Mouse (Mus musculus) forebrain, embryonic 13.5 days (tissue): ENCODE measurements around the gene Calu. TPM values are rescaled to one million over a fixed set of nuclear protein-coding genes. Genes with fewer than 3 reads are reported as not detected.
"Not testable (repeated sequence)": the region's sequence is repeated elsewhere in the genome, so short reads cannot be mapped to it uniquely, and the experiment has no call there.

Source experiments
- ATAC-seq: fragments of 200-750 bp; cut with Nextera tagmentation; 2 replicates; pipeline ENCODE4 v1.8.0; 2017
- H3K27ac ChIP-seq: fragments of 300-500 bp; sonication (generic); 2 replicates; pipeline ENCODE4 v1.5.1; 2015; ENCODE audit warnings: inconsistent platforms, mild to moderate bottlenecking, moderate library complexity
- H3K27me3 ChIP-seq: fragments of 300-500 bp; sonication (generic); 2 replicates; pipeline ENCODE4 v1.6.1; 2015; ENCODE audit warnings: mild to moderate bottlenecking, inconsistent platforms
- H3K36me3 ChIP-seq: fragments of 300-500 bp; sonication (generic); 2 replicates; pipeline ENCODE4 v1.6.1; 2015; ENCODE audit warnings: mild to moderate bottlenecking, inconsistent platforms; ENCODE audit not compliant: poor library complexity, severe bottlenecking
- H3K4me1 ChIP-seq: fragments of 300-500 bp; sonication (generic); 2 replicates; pipeline ENCODE4 v1.6.1; 2015; ENCODE audit warnings: inconsistent platforms
- H3K4me2 ChIP-seq: fragments of 300-500 bp; sonication (generic); 2 replicates; pipeline ENCODE4 v1.6.1; 2015; ENCODE audit warnings: inconsistent platforms, mild to moderate bottlenecking, moderate library complexity
- H3K4me3 ChIP-seq: fragments of 300-500 bp; sonication (generic); 2 replicates; pipeline ENCODE4 v1.5.1; 2015; ENCODE audit warnings: mild to moderate bottlenecking, inconsistent platforms
- H3K9ac ChIP-seq: fragments of 300-500 bp; sonication (generic); 2 replicates; pipeline ENCODE4 v1.6.1; 2015; ENCODE audit warnings: mild to moderate bottlenecking, inconsistent platforms
- H3K9me3 ChIP-seq: fragments of 300-500 bp; sonication (generic); replicated peaks from 2 replicates; pipeline ENCODE4 v1.6.1; 2016; ENCODE audit warnings: inconsistent platforms
- WGBS: fragments of 180-500 bp; shearing (Covaris S2); methylation state at CpG from one replicate; pipeline ENCODE4 v1.1.7; 2015; 5-methylcytosine and 5-hydroxymethylcytosine counted together
- polyA plus RNA-seq: library from polyadenylated mRNA; unstranded; fragments of >200 nt; fragmentation: Nextera tagmentation; extraction: Ambion mirVana; gene quantifications from 2 replicates; pipeline ENCODE4 v1.2.1, GENCODE M21; 2015

Gene Calu
- polyA plus RNA-seq, 1 experiment from 2014 or later = 163 TPM

- Histone ChIP-seq H3K27me3 (no peaks in the 10 kb centered on the region), H3K9ac (no peak overlapping the region), H3K36me3 (no peaks in the 10 kb centered on the region), H3K9me3 (no peaks in the 10 kb centered on the region), H3K4me1 (no peaks in the 10 kb centered on the region), H3K4me3 (no peak overlapping the region), H3K4me2 (no peak overlapping the region), H3K27ac (no peak overlapping the region)
- no peak for ATAC-seq
- 93% methylated on average over 4 of the region's 4 CpGs for WGBS
Observed at GRCm38 (mm10) chr6:29322735-29323134, 25.1 kb upstream of the Calu start.

- Histone ChIP-seq H3K36me3 (no peaks in the 10 kb centered on the region), H3K9ac (no peak overlapping the region), H3K27ac (no peak overlapping the region), H3K4me3 (no peak overlapping the region), H3K4me2 (no peak overlapping the region), H3K9me3 (no peaks in the 10 kb centered on the region), H3K4me1 (no peaks in the 10 kb centered on the region), H3K27me3 (no peaks in the 10 kb centered on the region)
- no peak for ATAC-seq
- 91% methylated on average over 9 of the region's 9 CpGs for WGBS
Observed at GRCm38 (mm10) chr6:29326961-29327360, 20.9 kb upstream of the Calu start.

GRCm38 (mm10) chr6:29329514-29329913 is 18.4 kb upstream of the Calu start:
- H3K9ac ChIP-seq = no peak overlapping the region
- no peak overlapping the region for H3K4me2 ChIP-seq
- no peaks in the 10 kb centered on the region for H3K27me3 ChIP-seq
- no peak overlapping the region for H3K4me3 ChIP-seq
- ATAC-seq = no peak
- no peaks in the 10 kb centered on the region for H3K4me1 ChIP-seq
- no peaks in the 10 kb centered on the region for H3K9me3 ChIP-seq
- H3K27ac ChIP-seq = no peak overlapping the region
- no peaks in the 10 kb centered on the region for H3K36me3 ChIP-seq
- 90% methylated on average over 4 of the region's 4 CpGs for WGBS

DNA sequence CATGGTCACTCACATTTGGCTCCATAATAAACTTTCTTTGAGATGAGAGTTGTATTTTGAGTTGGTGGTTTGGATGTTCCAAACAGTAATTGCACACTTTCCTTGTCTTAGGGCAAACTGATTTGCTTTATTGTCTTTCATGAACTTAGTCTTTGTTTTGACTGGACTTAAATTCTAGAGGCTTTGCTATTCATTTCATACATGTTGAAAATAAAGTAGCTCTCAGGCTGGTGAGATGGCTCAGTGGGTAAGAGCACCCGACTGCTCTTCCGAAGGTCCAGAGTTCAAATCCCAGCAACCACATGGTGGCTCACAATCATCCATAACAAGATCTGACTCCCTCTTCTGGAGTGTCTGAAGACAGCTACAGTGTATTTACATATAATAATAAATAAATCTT is 1.4 kb upstream of the Calu start:
- H3K4me3 ChIP-seq, ATAC-seq, H3K36me3 ChIP-seq, H3K9me3 ChIP-seq, H3K27ac ChIP-seq, H3K9ac ChIP-seq, H3K27me3 ChIP-seq, H3K4me2 ChIP-seq: not testable (repeated sequence)
- H3K4me1 ChIP-seq = peaks cover 24% of the 10 kb centered on the region
- 98% methylated on average over 2 of the region's 2 CpGs for WGBS

DNA sequence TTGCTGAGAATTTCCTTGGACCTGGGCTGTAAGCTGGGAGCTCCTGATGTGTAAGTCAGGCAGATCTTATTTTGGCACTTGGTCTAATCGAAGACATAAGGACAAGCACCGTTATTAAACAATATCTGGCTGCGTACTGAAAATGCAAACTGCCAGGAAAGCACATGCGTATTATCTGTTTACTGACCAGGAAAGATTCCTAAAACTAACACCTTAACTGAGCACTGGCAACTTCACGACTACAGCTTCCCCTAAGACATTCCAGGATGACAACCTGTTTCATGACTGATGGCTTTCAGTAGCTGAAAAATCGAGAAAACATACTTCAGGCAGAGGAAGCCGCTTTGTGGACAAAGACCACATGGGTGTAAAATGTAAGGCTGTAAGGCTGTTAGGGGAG is 680 bp upstream of the Calu start:
- peaks cover 24% of the 10 kb centered on the region for H3K4me1 ChIP-seq
- H3K4me2 ChIP-seq = peak overlapping the region; percentile 86
- peaks cover 3% of the 10 kb centered on the region; the same call in 1 of the 2 replicates for H3K27me3 ChIP-seq
- H3K27ac ChIP-seq = peak overlapping the region; percentile 77
- ATAC-seq = no peak
- no peaks in the 10 kb centered on the region for H3K36me3 ChIP-seq
- WGBS = 41% methylated on average over 7 of the region's 7 CpGs
- H3K9ac ChIP-seq = peak overlapping the region; percentile 78
- peak overlapping the region; percentile 92 for H3K4me3 ChIP-seq
- H3K9me3 ChIP-seq = no peaks in the 10 kb centered on the region

GRCm38 (mm10) chr6:29348371-29348724 is 479 bp downstream of the Calu start:
- H3K4me2 ChIP-seq = peak overlapping the region; percentile 80
- H3K9ac ChIP-seq = peak overlapping the region; percentile 91
- H3K4me3 ChIP-seq = peak overlapping the region; percentile 92
- H3K4me1 ChIP-seq = peaks cover 24% of the 10 kb centered on the region
- no peaks in the 10 kb centered on the region for H3K36me3 ChIP-seq
- H3K9me3 ChIP-seq = no peaks in the 10 kb centered on the region
- 0 out of 2 replicates have a peak, but pooled peaks cover under 1% of the 10 kb centered on the region for H3K27me3 ChIP-seq
- under 1% methylated on average over 15 of the region's 15 CpGs for WGBS
- no peak for ATAC-seq
- 0 out of 2 replicates have a peak overlapping the region, but pooled peaks have one; percentile 44 for H3K27ac ChIP-seq

DNA sequence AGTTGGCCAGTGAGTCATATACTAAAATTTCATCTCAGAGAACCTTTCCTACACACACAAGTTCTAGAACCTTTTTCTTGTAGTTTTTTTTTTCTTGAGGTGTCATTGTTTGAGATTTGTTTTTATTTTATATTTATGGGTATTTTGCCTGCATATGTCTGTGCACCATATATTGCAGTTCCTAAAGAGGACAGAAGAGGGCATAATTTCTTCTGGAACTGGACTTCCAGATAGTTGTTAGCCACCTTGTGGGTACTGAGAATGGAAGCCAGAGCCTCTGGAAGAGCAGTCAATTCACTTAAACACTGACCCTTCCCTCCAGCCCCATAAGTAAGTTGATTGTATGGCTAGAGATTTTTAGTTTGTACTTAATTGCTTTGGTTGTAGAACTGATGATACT is 3.7 kb downstream of the Calu start:
- no peak overlapping the region for H3K9ac ChIP-seq
- H3K4me3 ChIP-seq = no peak overlapping the region
- no peak overlapping the region for H3K4me2 ChIP-seq
- peaks cover 24% of the 10 kb centered on the region for H3K4me1 ChIP-seq
- H3K27me3 ChIP-seq = no peaks in the 10 kb centered on the region
- no peaks in the 10 kb centered on the region for H3K9me3 ChIP-seq
- H3K27ac ChIP-seq = no peak overlapping the region
- peaks cover 4% of the 10 kb centered on the region; the same call in 1 of the 2 replicates for H3K36me3 ChIP-seq
- ATAC-seq = no peak

GRCm38 (mm10) chr6:29352816-29353215 is 4.9 kb downstream of the Calu start:
- Histone ChIP-seq H3K27me3 (no peaks in the 10 kb centered on the region), H3K9ac (no peak overlapping the region), H3K9me3 (no peaks in the 10 kb centered on the region), H3K4me1 (peaks cover 17% of the 10 kb centered on the region), H3K4me3 (no peak overlapping the region), H3K4me2 (no peak overlapping the region), H3K36me3 (peaks cover 14% of the 10 kb centered on the region), H3K27ac (no peak overlapping the region)
- WGBS = 66% methylated on average over 5 of the region's 5 CpGs
- no peak for ATAC-seq

DNA sequence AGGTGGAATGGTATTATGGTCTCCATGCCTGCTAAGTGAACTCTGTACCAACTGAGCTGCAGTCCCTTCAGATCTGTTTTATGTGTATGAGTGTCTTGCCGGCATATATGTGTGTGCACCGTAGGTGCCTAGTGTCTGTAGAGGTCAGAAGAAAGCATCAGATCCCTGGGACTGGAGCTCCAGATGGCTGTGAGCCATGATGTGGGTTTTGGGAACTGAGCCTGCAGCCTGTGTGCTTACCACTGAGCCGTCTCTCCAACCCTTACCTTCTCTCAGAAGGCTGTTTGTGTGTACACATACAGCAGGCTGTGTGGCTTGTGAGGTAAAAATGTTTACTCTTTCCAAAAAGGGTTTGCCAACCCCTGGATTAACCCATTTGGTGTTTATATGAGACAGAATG is 11.5 kb downstream of the Calu start:
- Histone ChIP-seq H3K9ac (no peak overlapping the region), H3K4me3 (no peak overlapping the region), H3K4me2 (no peak overlapping the region), H3K27me3 (no peaks in the 10 kb centered on the region), H3K4me1 (peaks cover 24% of the 10 kb centered on the region), H3K27ac (no peak overlapping the region), H3K9me3 (no peaks in the 10 kb centered on the region), H3K36me3 (peaks cover 23% of the 10 kb centered on the region)
- 97% methylated on average over 3 of the region's 3 CpGs for WGBS
- no peak for ATAC-seq

DNA sequence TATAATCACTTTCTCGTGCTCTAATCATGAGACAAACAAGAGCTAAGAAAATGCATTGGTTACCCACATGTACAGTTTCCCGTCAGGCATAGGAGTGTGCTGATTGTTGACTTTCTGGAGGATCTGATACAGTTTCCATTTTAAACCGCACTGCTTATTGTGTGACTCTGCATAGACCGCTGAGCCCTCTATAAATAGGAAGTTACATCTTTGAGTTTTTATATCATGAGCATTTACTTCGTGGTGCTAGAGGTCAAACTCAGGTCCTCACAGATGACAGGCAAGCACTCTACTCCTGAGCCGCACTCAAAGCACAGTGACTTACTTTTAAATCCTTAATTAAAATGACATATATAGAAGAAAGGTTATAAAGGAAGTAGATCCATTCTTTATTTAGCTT is 12.3 kb downstream of the Calu start:
- WGBS = 84% methylated on average over 6 of the region's 6 CpGs
- Histone ChIP-seq H3K9me3 (no peaks in the 10 kb centered on the region), H3K4me3 (no peak overlapping the region), H3K36me3 (peaks cover 24% of the 10 kb centered on the region), H3K9ac (no peak overlapping the region), H3K27ac (no peak overlapping the region), H3K4me1 (peaks cover 24% of the 10 kb centered on the region), H3K27me3 (no peaks in the 10 kb centered on the region), H3K4me2 (no peak overlapping the region)
- no peak for ATAC-seq

- H3K4me3 ChIP-seq = no peak overlapping the region
- 27% methylated on average over 7 of the region's 7 CpGs for WGBS
- ATAC-seq = peak; percentile 86
- no peaks in the 10 kb centered on the region for H3K27me3 ChIP-seq
- peaks cover 33% of the 10 kb centered on the region for H3K36me3 ChIP-seq
- peaks cover 24% of the 10 kb centered on the region for H3K4me1 ChIP-seq
- H3K27ac ChIP-seq = peak overlapping the region; percentile 87
- H3K4me2 ChIP-seq = no peak overlapping the region
- no peaks in the 10 kb centered on the region for H3K9me3 ChIP-seq
- H3K9ac ChIP-seq = no peak overlapping the region
Observed at GRCm38 (mm10) chr6:29362246-29363128, 14.6 kb downstream of the Calu start.

DNA sequence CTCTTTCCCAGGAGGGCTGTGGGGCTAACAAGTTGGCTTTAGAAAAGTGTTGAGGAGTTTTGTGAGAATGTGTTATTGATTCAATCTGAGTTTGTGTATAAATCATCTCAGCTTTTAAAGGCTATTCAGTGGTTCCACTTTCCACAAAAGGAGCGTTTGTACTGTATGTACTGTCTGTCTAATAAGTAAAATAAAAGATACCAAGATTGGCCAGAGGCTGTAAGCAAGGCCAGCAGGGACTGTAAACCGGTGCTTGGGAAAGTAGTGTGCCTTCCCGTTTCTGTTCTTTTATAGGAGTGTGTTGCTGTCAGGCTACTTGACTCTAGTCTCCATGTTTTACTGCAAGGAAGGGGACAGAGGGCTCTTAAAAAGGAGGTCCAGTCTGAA is 15.3 kb downstream of the Calu start:
- H3K27me3 ChIP-seq = no peaks in the 10 kb centered on the region
- no peak overlapping the region for H3K4me3 ChIP-seq
- WGBS = 56% methylated on average over 3 of the region's 3 CpGs
- peaks cover 24% of the 10 kb centered on the region for H3K4me1 ChIP-seq
- H3K36me3 ChIP-seq = peaks cover 36% of the 10 kb centered on the region
- no peak overlapping the region for H3K9ac ChIP-seq
- ATAC-seq = peak; percentile 71
- H3K9me3 ChIP-seq = no peaks in the 10 kb centered on the region
- peak overlapping the region; percentile 87 for H3K27ac ChIP-seq
- no peak overlapping the region for H3K4me2 ChIP-seq

GRCm38 (mm10) chr6:29365277-29365676 is 17.4 kb downstream of the Calu start:
- WGBS = 90% methylated on average over 1 of the region's 1 CpGs
- no peak overlapping the region for H3K9ac ChIP-seq

More at GRCm38 (mm10) chr6:29365277-29365676, 17.4 kb downstream of the Calu start:
- no peaks in the 10 kb centered on the region for H3K9me3 ChIP-seq
- H3K4me2 ChIP-seq = no peak overlapping the region
- H3K4me1 ChIP-seq = peaks cover 24% of the 10 kb centered on the region
- no peaks in the 10 kb centered on the region for H3K27me3 ChIP-seq
- no peak overlapping the region for H3K27ac ChIP-seq
- ATAC-seq = no peak
- H3K4me3 ChIP-seq = no peak overlapping the region
- H3K36me3 ChIP-seq = peaks cover 39% of the 10 kb centered on the region
